Mouse (Mus musculus) urinary bladder, adult 2 months (tissue): ENCODE measurements at regions not wholly inside any gene's neighbourhood (a gene's known extent, or its start where the extent isn't known, plus 50 kb on each side); places are given as distances from the start of the nearest gene placed in this dataset.

ENCODE experiments used
- DNase-seq: peaks from one replicate; pipeline ENCODE4 v3.0.0; 2022; ENCODE audit warnings: low spot score

GRCm38 (mm10) chr9:43600396-43600795 is 143.4 kb upstream of the Nectin1 start:
- no peak for DNase-seq

GRCm38 (mm10) chr9:43617632-43618031 is 126.2 kb upstream of the Nectin1 start:
- DNase-seq = no peak

GRCm38 (mm10) chr9:43627558-43627957 is 116.2 kb upstream of the Nectin1 start:
- DNase-seq = no peak

- no peak for DNase-seq
Measured at GRCm38 (mm10) chr9:43628786-43629185, 115.0 kb upstream of the Nectin1 start.

- no peak for DNase-seq
Measured at GRCm38 (mm10) chr9:43636372-43636965, 107.3 kb upstream of the Nectin1 start.

- DNase-seq = no peak
Measured at GRCm38 (mm10) chr9:43658186-43658585, 85.6 kb upstream of the Nectin1 start.

- no peak for DNase-seq
Measured at GRCm38 (mm10) chr9:43659237-43659636, 84.5 kb upstream of the Nectin1 start.

GRCm38 (mm10) chr9:43660151-43660550 is 83.6 kb upstream of the Nectin1 start:
- DNase-seq = no peak

- DNase-seq = no peak
Measured at GRCm38 (mm10) chr9:43660896-43661563, 82.8 kb upstream of the Nectin1 start.

GRCm38 (mm10) chr9:43661646-43662045 is 82.1 kb upstream of the Nectin1 start:
- DNase-seq = no peak

- DNase-seq = no peak
Measured at GRCm38 (mm10) chr9:43667386-43667785, 76.4 kb upstream of the Nectin1 start.

GRCm38 (mm10) chr9:43667974-43668373 is 75.8 kb upstream of the Nectin1 start:
- no peak for DNase-seq

GRCm38 (mm10) chr9:43668731-43669130 is 75.1 kb upstream of the Nectin1 start:
- DNase-seq = no peak

GRCm38 (mm10) chr9:43670563-43670962 is 73.2 kb upstream of the Nectin1 start:
- DNase-seq = no peak

- no peak for DNase-seq
Measured at GRCm38 (mm10) chr9:43673171-43673680, 70.6 kb upstream of the Nectin1 start.

GRCm38 (mm10) chr9:43674321-43674720 is 69.5 kb upstream of the Nectin1 start:
- DNase-seq = no peak

- no peak for DNase-seq
Measured at GRCm38 (mm10) chr9:43676011-43676410, 67.8 kb upstream of the Nectin1 start.

- no peak for DNase-seq
Measured at GRCm38 (mm10) chr9:43679331-43679730, 64.5 kb upstream of the Nectin1 start.

GRCm38 (mm10) chr9:43681317-43681716 is 62.5 kb upstream of the Nectin1 start:
- DNase-seq = no peak

GRCm38 (mm10) chr9:43682102-43682501 is 61.7 kb upstream of the Nectin1 start:
- DNase-seq = no peak

GRCm38 (mm10) chr9:43684596-43684995 is 59.2 kb upstream of the Nectin1 start:
- no peak for DNase-seq

- DNase-seq = peak; percentile 10
Measured at GRCm38 (mm10) chr9:43692015-43692414, 51.8 kb upstream of the Nectin1 start.

GRCm38 (mm10) chr9:43692538-43692937 is 51.2 kb upstream of the Nectin1 start:
- DNase-seq = peak; percentile 10
